Mouse (Mus musculus): ENCODE results near the gene Cyp4f39. TPM values are rescaled to one million over a fixed set of nuclear protein-coding genes. Genes with fewer than 3 reads are reported as not detected.

The Cyp4f39 gene
- polyA plus RNA-seq, 1 experiment from 2014 or later: 0.46 TPM

Other genes with a start within 250 kb of the Cyp4f39 start
- 112 and 113 TPM in 2 replicates for gene Brd4, start 168.0 kb upstream of the Cyp4f39 start, polyA plus RNA-seq (2016; fragmentation: Nextera tagmentation; extraction: Ambion mirVana)
- 144 and 147 TPM in 2 replicates for gene Akap8, start 131.5 kb upstream of the Cyp4f39 start, polyA plus RNA-seq (2016; fragmentation: Nextera tagmentation; extraction: Ambion mirVana)
- gene Akap8l, start 102.1 kb upstream of the Cyp4f39 start, polyA plus RNA-seq (2016; fragmentation: Nextera tagmentation; extraction: Ambion mirVana): 79.0 and 79.9 TPM in 2 replicates
- 24.9 and 25.9 TPM in 2 replicates for gene Wiz, start 63.3 kb upstream of the Cyp4f39 start, polyA plus RNA-seq (2016; fragmentation: Nextera tagmentation; extraction: Ambion mirVana)
- gene Rasal3, start 49.1 kb upstream of the Cyp4f39 start, polyA plus RNA-seq (2016; fragmentation: Nextera tagmentation; extraction: Ambion mirVana): 0.50 and 0.52 TPM in 2 replicates
- 0.07 TPM in 1 of 2 replicates, not detected in the other for gene Pglyrp2, start 28.6 kb upstream of the Cyp4f39 start, polyA plus RNA-seq (2016; fragmentation: Nextera tagmentation; extraction: Ambion mirVana)
- gene Cyp4f17, start 53.3 kb downstream of the Cyp4f39 start, polyA plus RNA-seq (2016; fragmentation: Nextera tagmentation; extraction: Ambion mirVana): 7.0 and 7.5 TPM in 2 replicates
- gene Cyp4f16, start 83.8 kb downstream of the Cyp4f39 start, polyA plus RNA-seq (2016; fragmentation: Nextera tagmentation; extraction: Ambion mirVana): 10.7 and 14.1 TPM in 2 replicates
- gene Cyp4f37, start 168.6 kb downstream of the Cyp4f39 start, polyA plus RNA-seq (2016; fragmentation: Nextera tagmentation; extraction: Ambion mirVana): not detected in 2 replicates
- not detected in 2 replicates for gene Cyp4f40, start 206.2 kb downstream of the Cyp4f39 start, polyA plus RNA-seq (2016; fragmentation: Nextera tagmentation; extraction: Ambion mirVana)
- gene Cyp4f15, start 232.9 kb downstream of the Cyp4f39 start, polyA plus RNA-seq (2016; fragmentation: Nextera tagmentation; extraction: Ambion mirVana): 2.4 and 2.5 TPM in 2 replicates

Measured in forebrain, embryonic 10.5 days (tissue).